Mouse (Mus musculus): ENCODE measurements around the gene Aff1.

GRCm38 (mm10) chr5:103789619-103790116 lies 97.5 kb downstream of the Aff1 start:
- no peak for TF ChIP-seq EP300 (IDR thresholded peaks at IDR 0.05; ENCODE audit: low read depth)
- TF ChIP-seq CTCF (IDR thresholded peaks at IDR 0.05; ENCODE audit: low read depth), result no peak
